Mouse (Mus musculus) myocyte (in vitro differentiated cells): ENCODE results near the gene Hist1h2bp. TPM values are rescaled to one million over a fixed set of nuclear protein-coding genes. Genes with fewer than 3 reads are reported as not detected.
"Not testable (repeated sequence)": the region's sequence is repeated elsewhere in the genome, so short reads cannot be mapped to it uniquely, and the experiment has no call there.

Experiments used
- H3K27me3 ChIP-seq: one replicate; pipeline ENCODE4 v1.6.1; 2011; ENCODE audit not compliant: control insufficient read depth, insufficient read depth, insufficient read length
- H3K36me3 ChIP-seq: one replicate; pipeline ENCODE4 v1.6.1; 2011; ENCODE audit not compliant: control insufficient read depth, insufficient read depth
- H3K4me2 ChIP-seq: one replicate; pipeline ENCODE4 v1.6.1; 2011; ENCODE audit warnings: low read depth, control low read depth
- H3K4me3 ChIP-seq: one replicate; pipeline ENCODE4 v1.5.1; 2011; ENCODE audit warnings: mild to moderate bottlenecking, control low read depth, moderate library complexity
- H3K79me2 ChIP-seq: one replicate; pipeline ENCODE4 v1.6.1; 2011; ENCODE audit not compliant: control insufficient read depth, insufficient read depth
- H3ac ChIP-seq: one replicate; pipeline ENCODE4 v1.6.1; 2011; ENCODE audit not compliant: control insufficient read depth, insufficient read length
- CEBPB ChIP-seq: IDR thresholded peaks from 2 replicates; pipeline ENCODE4 v1.6.1; 2011; ENCODE audit warnings: mild to moderate bottlenecking, moderate library complexity; ENCODE audit not compliant: poor library complexity, insufficient read depth, severe bottlenecking
- E2F4 ChIP-seq: IDR thresholded peaks from one replicate; pipeline ENCODE4 v1.6.1; 2011; ENCODE audit warnings: mild to moderate bottlenecking, control low read depth, moderate library complexity; ENCODE audit not compliant: insufficient read depth
- MAX ChIP-seq: IDR thresholded peaks from one replicate; pipeline ENCODE4 v1.6.1; 2011; ENCODE audit warnings: low read depth, mild to moderate bottlenecking, control low read depth
- MYOD1 ChIP-seq, 3 experiments: IDR thresholded peaks; one replicate each; pipeline ENCODE4 v1.6.1; 2011; ENCODE audit warnings: control low read depth in 2 of 3, low read depth in 2 of 3, mild to moderate bottlenecking in 2 of 3, moderate library complexity in 1 of 3; ENCODE audit not compliant: insufficient read length in 2 of 3, control insufficient read depth in 1 of 3
- MYOG ChIP-seq, 3 experiments: IDR thresholded peaks; one replicate each; pipeline ENCODE4 v1.6.1; 2011; ENCODE audit warnings: control low read depth in 2 of 3, low read depth in 2 of 3, mild to moderate bottlenecking in 2 of 3; ENCODE audit not compliant: insufficient read length in 2 of 3, control insufficient read depth in 1 of 3, insufficient read depth in 1 of 3
- POLR2A ChIP-seq: IDR thresholded peaks from one replicate; pipeline ENCODE4 v1.6.1; 2011; ENCODE audit warnings: low read depth, mild to moderate bottlenecking, control low read depth, moderate library complexity; ENCODE audit not compliant: insufficient read length
- POLR2AphosphoS2 ChIP-seq: IDR thresholded peaks from one replicate; pipeline ENCODE4 v1.6.1; 2011; ENCODE audit warnings: low read depth, control low read depth; ENCODE audit not compliant: insufficient read length
- REST ChIP-seq: IDR thresholded peaks from one replicate; pipeline ENCODE4 v1.6.1; 2011; ENCODE audit warnings: mild to moderate bottlenecking, control low read depth, moderate library complexity; ENCODE audit not compliant: insufficient read depth, insufficient read length
- SRF ChIP-seq: IDR thresholded peaks from one replicate; pipeline ENCODE4 v1.6.1; 2011; ENCODE audit warnings: low read depth; ENCODE audit not compliant: control insufficient read depth, insufficient read length
- TCF12 ChIP-seq: IDR thresholded peaks from one replicate; pipeline ENCODE4 v1.6.1; 2011; ENCODE audit warnings: mild to moderate bottlenecking, control low read depth; ENCODE audit not compliant: poor library complexity, insufficient read depth, severe bottlenecking
- TCF3 ChIP-seq: IDR thresholded peaks from one replicate; pipeline ENCODE4 v1.6.1; 2011; ENCODE audit warnings: low read depth, control low read depth; ENCODE audit not compliant: insufficient read length
- polyA plus RNA-seq: library from polyadenylated mRNA; unstranded; fragments of >200 nt; fragmentation: generic; extraction: Trizol; gene quantifications from one replicate; pipeline ENCODE4 v1.2.1, GENCODE M21; 2012; ENCODE audit warnings: missing spikeins

Gene Hist1h2bp
- polyA plus RNA-seq, 1 experiment: 0.89 TPM

DNA sequence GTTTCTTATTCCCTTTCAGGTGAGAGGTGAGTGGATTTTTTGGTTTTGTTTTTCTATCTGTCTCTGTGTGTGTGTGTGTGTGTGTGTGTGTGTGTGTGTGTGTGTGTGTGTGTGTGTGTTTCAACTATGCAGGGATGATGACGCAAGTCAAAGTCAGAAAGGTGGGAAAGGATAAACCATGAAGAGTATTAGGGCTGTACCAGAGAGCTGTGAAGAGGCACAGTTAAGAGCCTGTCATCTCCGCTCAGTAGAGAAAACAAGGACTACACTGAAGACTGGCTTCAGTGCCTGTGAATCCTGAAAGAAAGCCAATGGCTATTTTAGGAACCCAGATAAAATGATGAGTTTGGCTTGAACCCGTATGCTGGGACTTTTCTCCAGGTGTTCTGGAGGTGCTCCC, 35.4 kb upstream of the Hist1h2bp start:
- Histone ChIP-seq H3K4me3 (no peak overlapping the region), H3K36me3 (no peaks in the 10 kb centered on the region), H3ac (no peak overlapping the region), H3K27me3 (no peaks in the 10 kb centered on the region), H3K79me2 (peaks cover 18% of the 10 kb centered on the region), H3K4me2 (peak overlapping the region; percentile 74)
- TF ChIP-seq CEBPB (0 out of 2 replicates have a peak, but pooled peaks have one; percentile 38), POLR2AphosphoS2 (no peak)

DNA sequence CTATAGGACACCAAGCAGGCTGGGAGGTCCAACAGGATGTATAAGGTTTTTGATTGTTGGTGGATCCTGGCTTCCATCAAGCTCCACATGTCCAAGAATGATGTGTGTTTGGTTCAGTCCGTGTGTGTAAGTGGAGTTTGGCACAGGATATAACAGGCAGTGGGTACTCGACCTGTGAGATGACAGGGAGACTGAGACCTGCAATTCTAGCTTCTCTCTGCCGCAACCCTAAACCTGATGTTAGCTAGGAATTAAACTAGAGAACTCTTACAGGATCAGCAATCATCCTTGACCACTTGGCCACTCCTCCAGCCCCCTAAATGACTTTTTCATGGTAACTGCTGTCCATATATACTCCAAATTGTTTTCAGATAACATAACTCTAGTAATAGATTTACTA, 34.9 kb upstream of the Hist1h2bp start:
- Histone ChIP-seq H3ac (no peak overlapping the region), H3K4me3 (peak overlapping the region; percentile 24), H3K27me3 (no peaks in the 10 kb centered on the region), H3K4me2 (peak overlapping the region; percentile 74), H3K36me3 (no peaks in the 10 kb centered on the region), H3K79me2 (peaks cover 18% of the 10 kb centered on the region)
- no peak for TF ChIP-seq POLR2AphosphoS2
- TF ChIP-seq MYOD1 (IDR thresholded peaks at IDR 0.05; ENCODE audit: control insufficient read depth in 1 of 3, insufficient read length in 2 of 3, low read depth in 2 of 3): no peak
- no peak for TF ChIP-seq SRF
- TF ChIP-seq POLR2A: no peak
- no peak for TF ChIP-seq REST
- TF ChIP-seq E2F4: no peak

DNA sequence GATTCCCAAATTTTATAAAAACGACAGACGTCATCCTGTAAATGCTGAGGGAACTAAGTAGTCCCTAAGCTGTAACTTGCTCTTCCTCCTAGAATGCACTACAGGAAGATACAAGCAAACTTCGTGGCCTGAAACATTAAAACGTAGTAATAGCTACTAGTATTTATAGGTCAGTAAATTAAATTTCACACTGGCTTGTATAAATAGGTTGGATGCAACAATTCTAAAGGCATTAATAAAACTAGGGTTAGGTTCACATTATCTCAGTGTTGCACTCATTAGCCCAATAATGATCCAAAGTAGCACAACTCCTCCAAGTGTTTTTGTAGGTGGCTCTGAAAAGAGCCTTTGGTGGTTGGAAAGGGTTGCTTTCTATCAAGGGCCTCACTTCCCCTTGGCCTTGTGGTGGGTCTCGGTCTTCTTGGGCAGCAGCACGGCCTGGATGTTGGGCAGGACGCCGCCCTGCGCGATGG, 34.2 kb upstream of the Hist1h2bp start:
- Histone ChIP-seq H3K4me3 (peak overlapping the region; percentile 24), H3ac (no peak overlapping the region), H3K27me3 (no peaks in the 10 kb centered on the region), H3K79me2 (peaks cover 16% of the 10 kb centered on the region), H3K4me2 (peak overlapping the region; percentile 74), H3K36me3 (no peaks in the 10 kb centered on the region)
- no peak for TF ChIP-seq POLR2AphosphoS2
- TF ChIP-seq REST: no peak
- TF ChIP-seq MYOG (IDR thresholded peaks at IDR 0.05; ENCODE audit: control insufficient read depth in 1 of 3, insufficient read depth in 1 of 3, insufficient read length in 2 of 3, low read depth in 2 of 3): no peak
- TF ChIP-seq TCF12: no peak
- TF ChIP-seq TCF3: no peak
- TF ChIP-seq MYOD1 (IDR thresholded peaks at IDR 0.05; ENCODE audit: control insufficient read depth in 1 of 3, insufficient read length in 2 of 3, low read depth in 2 of 3): no peak
- TF ChIP-seq MAX: no peak

DNA sequence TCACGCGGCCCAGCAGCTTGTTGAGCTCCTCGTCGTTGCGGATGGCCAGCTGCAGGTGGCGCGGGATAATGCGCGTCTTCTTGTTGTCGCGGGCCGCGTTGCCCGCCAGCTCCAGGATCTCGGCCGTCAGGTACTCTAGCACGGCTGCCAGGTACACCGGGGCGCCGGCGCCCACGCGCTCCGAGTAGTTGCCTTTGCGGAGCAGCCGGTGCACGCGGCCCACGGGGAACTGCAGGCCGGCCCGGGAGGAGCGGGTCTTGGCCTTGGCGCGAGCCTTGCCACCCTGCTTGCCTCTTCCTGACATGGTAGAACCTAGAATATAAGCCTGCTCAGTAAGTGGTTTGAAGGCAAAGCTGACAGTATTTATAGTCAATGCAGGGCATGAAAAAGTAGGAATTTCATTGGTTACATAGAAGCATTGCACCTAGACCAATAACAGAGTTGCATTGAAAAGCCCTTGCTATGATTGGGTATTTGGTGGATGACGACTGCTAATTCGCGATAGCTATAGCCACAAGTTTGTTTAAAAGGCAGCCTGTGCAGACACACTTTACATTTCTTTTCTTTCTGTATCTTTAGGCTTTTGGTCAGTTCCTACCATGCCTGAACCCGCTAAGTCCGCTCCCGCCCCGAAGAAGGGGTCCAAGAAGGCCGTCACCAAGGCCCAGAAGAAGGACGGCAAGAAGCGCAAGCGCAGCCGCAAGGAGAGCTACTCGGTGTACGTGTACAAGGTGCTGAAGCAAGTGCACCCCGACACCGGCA, 33.6 kb upstream of the Hist1h2bp start, which contains the start of the genes Hist1h2ak and Hist1h2bn:
Hist1h2ak (minus strand) TSS at position 304 of the 762 bp plus-strand sequence.
Hist1h2bn (plus strand) TSS at position 600 of the 762 bp plus-strand sequence.
- not testable (repeated sequence) for H3K36me3 ChIP-seq, H3K27me3 ChIP-seq
- H3K4me2 ChIP-seq: peak within 1 kb of the TSS; percentile 74

DNA sequence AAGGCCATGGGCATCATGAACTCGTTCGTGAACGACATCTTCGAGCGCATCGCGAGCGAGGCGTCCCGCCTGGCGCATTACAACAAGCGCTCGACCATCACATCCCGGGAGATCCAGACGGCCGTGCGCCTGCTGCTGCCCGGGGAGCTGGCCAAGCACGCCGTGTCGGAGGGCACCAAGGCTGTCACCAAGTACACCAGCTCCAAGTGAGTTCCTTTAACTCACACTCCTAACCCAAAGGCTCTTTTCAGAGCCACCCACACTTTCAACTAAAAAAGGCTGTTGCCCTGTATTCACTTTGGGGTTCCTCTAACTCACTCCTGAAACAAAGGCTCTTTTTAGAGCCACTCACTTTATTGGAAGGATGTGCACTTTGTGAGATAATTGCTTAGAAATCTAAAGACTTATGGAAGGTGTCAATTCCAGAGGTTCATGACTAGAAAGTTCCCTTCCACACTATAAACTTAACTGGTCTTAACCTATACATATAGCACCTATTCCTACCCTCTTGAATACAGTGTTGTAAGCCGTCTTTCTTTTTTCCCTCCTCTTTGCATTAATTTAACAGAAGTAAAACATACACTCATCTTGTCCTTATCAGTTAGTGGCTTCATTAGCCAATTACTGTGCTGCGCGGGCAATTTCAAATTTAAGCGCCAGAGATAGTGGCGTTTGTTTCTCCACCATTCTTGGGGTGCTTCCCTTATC, 32.8 kb upstream of the Hist1h2bp start:
- H3K79me2 ChIP-seq, H3K27me3 ChIP-seq, H3ac ChIP-seq, H3K36me3 ChIP-seq: not testable (repeated sequence)
- Histone ChIP-seq H3K4me2 (peak overlapping the region; percentile 71), H3K4me3 (peak overlapping the region; percentile 24)
- TF ChIP-seq E2F4: peak; percentile 93
- peak; percentile 67 for TF ChIP-seq POLR2AphosphoS2

More for the DNA sequence above, 33.6 kb upstream of the Hist1h2bp start, which contains the start of the genes Hist1h2ak and Hist1h2bn:
- H3K4me3 ChIP-seq: peak within 1 kb of the TSS; percentile 24
- TF ChIP-seq POLR2AphosphoS2 (peak; percentile 96), POLR2A (peak; percentile 91)
- peaks cover 10% of the 10 kb centered on the region for H3K79me2 ChIP-seq
- H3ac ChIP-seq: not testable (repeated sequence)
